Mouse (Mus musculus): ENCODE results near the gene Tmem207.

DNA sequence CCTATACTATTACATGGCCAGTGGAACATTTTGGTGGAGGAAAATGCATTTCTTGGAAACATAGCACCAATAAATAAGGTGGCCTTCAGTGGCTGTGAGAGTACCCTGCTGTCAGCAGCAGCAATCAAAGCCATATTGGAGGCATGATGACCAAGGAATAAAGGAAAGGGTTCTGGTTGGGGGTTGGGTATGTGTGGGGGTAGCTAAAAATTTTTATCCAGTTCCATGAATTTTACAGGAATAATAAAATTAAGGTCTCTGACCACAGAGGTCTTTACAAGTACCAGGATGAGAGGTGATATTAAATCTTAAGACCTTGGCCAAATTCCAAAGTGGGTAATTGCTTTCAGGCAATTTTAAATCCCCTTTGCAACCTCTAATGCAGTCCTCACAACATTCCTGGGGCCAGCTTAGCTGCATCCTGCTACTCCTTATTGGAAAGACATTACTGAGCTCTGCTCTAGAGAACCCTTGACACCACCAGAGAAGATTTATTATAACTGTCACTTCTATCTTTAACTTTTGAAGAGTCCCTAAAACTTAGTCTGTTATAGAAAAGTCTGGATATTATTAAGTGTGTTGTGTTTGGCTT, 42.9 kb upstream of the Tmem207 start:
- TF ChIP-seq CTCF (IDR thresholded peaks at IDR 0.05; ENCODE audit: low read depth) (no peak), EP300 (IDR thresholded peaks at IDR 0.05; ENCODE audit: low read depth) (no peak)
